Mouse (Mus musculus) liver, postnatal 0 days (tissue): ENCODE data around the gene Abhd10.

Source experiments
- CTCF ChIP-seq: sonication (generic); IDR thresholded peaks from 2 replicates; pipeline ENCODE4 v1.5.1; 2016; ENCODE audit warnings: antibody characterized with exemption, low read depth
- EP300 ChIP-seq: IDR thresholded peaks from 2 replicates; pipeline ENCODE4 v1.6.1; 2016; ENCODE audit warnings: antibody characterized with exemption, low read depth, mild to moderate bottlenecking

DNA sequence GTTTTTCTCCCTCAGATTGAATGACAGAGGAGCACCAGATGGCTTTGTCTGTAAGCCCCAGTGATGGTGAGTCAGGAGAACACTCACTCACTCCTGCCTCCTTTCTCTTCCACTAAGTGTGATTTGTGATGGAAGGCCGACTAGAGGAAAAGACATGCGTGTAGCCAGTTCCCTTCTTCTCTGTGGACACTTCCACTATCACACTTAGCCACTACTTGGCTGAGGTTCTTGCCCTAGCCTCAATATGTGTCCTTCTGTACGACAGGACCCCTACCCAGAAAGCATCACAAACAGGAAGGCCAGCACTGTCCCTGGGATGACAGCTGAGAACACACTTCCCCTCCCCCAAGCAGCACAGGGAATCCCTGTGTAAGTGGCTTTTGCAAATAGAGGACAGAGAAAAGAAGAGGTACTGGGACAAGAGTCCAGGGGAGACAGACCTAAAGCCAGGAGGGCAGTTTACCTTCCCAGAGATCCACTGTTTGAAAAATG, 20.2 kb downstream of the Abhd10 start:
- TF ChIP-seq CTCF (no peak), EP300 (no peak)
